Mouse (Mus musculus) layer of hippocampus, postnatal 14 days (tissue): Measurements from ENCODE around the gene Ankrd63. TPM values are rescaled to one million over a fixed set of nuclear protein-coding genes. Genes with fewer than 3 reads are reported as not detected.
A peak's percentile ranks its signal among the peaks of the same experiment; 100 is the strongest.

ENCODE experiments used
- DNase-seq, 2 experiments: peaks; one replicate each; pipeline ENCODE4 v3.0.0; 2021 to 2022; ENCODE audit warnings: low spot score in 2 of 2, mixed read lengths in 1 of 2
- total RNA-seq, 2 experiments: library from RNA; stranded (reverse); gene quantifications; 2 replicates each; pipeline ENCODE4 v1.2.3; 2021

Ankrd63 gene
- total RNA-seq, 2 experiments from 2014 or later: 9.4 to 10.0 TPM

DNA sequence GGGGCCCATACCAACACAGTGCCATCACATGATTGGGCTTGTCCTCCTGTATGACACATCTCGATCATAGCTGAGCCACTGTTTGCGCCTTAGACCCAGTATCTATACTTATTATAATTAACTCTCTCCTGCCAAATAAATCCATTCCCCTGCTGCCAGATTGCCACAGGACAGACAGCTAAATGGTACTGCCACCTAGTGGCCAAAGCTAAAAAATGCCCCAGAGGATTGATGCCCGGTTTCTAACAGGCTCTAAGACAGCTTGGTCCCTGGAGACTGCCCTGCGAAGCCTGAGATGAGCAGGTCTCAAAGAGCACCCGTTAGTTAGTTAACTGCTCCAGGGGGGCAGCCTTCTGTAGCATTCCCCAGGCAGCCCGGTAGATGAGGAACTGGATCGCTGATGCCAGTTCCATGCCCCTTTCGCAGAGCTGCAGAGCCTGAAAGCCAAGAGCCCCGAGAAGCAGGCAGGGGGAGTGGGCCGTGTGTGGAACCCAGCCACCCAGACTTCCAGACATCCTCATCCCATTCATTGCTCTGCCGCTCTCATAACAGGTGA lies 8.0 kb downstream of the Ankrd63 start:
- DNase-seq: peak; percentile 65 to 83

DNA sequence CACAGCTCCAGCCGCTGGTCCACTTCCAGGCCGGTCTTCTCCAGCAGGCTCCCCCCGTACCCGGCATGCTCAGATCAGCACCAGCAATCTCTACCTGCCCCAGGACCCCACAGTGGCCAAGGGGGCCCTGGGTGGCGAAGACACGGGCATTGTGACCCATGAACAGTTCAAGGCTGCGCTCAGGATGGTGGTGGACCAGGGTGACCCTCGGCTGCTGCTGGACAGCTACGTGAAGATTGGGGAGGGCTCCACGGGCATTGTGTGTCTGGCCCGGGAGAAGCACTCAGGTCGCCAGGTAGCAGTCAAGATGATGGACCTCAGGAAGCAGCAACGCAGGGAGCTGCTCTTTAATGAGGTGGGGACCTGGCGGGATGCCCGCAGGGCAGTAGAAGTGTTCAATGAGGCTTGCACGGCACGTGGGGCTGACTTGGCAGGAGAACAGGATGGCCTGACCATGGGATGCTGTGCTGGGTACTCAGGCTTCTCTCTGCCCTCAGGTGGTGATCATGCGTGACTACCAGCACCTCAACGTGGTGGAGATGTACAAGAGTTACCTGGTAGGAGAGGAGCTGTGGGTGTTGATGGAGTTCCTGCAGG lies 10.3 kb downstream of the Ankrd63 start:
- DNase-seq: no peak

DNA sequence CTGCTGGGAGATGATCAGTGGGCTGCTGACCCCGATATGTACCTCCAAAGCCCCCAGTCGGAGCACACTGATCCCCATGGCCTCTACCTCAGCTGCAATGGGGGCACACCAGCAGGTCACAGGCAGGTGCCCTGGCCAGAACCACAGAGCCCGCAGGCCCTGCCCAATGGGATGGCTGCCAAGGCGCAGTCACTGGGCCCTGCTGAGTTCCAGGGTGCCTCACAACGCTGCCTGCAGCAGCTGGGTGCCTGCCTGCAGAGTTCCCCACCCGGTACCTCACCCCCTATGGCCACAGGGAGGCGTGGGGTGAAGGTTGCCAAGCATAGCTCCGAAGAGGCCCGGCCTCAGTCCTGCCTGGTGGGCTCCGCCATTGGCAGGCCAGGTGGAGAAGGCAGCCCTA lies 13.9 kb downstream of the Ankrd63 start:
- DNase-seq: no peak

DNA sequence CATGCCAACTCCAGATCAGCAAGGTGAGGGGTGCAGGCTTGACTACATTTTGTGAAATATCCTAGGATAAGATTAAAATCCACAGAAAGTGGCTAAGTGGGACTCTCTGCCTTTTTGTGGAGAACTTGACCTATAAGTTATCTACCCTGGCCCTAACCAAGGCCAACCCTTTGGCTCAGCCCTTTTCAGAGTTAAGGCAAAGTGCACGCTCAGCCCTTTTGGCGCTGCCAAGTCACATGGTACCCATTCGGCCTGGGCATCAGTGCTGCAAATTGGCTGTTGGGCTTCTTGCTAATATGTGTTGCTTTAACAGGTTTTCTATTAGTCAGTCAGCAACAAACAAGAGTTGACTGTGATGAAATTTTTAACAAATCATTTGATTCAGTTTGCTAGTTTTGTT lies 16.0 kb downstream of the Ankrd63 start:
- no peak for DNase-seq

- no peak for DNase-seq
These were observed 17.1 kb downstream of the Ankrd63 start for GRCm38 (mm10) chr2:118686693-118687092.

DNA sequence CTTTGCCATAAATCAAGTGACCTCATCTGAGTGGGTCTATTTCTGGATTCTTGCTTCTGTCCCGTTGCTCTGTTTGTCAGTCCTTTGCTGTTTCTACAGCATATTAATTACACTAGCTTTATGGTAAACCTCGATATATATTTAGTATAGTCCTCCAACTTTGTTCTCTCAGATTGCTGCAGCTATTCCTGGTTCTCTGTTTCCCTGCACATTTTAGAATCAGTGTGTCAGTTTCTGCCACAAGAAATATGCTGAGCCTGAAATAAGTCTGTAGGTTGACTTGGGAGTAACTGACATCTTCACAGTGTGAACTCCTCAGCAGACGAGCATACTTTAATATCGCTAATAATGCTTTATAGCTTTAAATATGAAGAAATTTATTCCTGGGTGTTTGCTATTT lies 18.7 kb downstream of the Ankrd63 start:
- DNase-seq: no peak

- no peak for DNase-seq
These were observed 21.1 kb downstream of the Ankrd63 start for GRCm38 (mm10) chr2:118682544-118683260.

DNA sequence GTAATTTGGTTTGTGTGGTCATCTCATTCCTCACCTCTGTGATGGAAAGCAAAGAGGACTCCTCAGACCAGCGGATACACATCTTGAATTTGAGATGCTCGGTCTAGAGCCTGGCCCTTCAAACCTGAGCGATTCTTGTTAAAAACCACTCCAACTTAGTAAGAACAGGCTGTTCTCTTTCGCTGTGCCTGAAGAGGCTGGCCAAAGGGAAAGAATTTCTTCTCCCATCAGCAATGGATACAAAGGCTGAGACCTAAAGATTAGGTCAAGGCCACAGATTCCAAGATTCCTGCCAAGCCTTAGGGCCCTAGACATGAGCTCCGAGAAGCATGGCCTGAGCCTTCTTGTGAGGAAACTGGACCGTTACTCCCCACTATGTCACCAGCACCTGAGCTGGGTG lies 22.8 kb downstream of the Ankrd63 start:
- DNase-seq: no peak

- DNase-seq: no peak
These were observed 24.2 kb downstream of the Ankrd63 start for GRCm38 (mm10) chr2:118679577-118679976.

DNA sequence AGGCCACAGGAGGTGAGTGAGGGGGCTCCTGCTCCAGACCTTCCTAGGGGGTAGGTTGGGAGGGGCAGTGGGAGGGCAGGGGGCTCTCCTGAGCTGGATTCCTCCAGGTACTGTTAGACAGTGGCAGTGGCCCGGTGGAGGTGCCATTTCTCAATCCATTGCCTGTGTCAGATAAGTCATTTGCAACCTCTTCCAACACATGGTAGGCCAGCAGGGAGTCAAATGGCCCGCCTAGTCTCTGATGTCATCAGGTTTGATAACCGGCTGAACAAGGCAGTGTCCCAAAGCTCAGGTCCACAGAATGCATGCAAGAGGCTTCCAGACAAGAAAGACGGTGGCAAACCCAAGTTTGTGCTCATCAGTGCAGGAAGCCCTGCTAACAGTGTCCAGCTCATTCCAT lies 25.9 kb downstream of the Ankrd63 start:
- no peak for DNase-seq

GRCm38 (mm10) chr2:118676839-118677741 lies 26.7 kb downstream of the Ankrd63 start:
- DNase-seq: no peak

- no peak for DNase-seq
These were observed 29.3 kb downstream of the Ankrd63 start for GRCm38 (mm10) chr2:118674500-118674899.

GRCm38 (mm10) chr2:118673686-118674465 lies 29.9 kb downstream of the Ankrd63 start:
- DNase-seq: no peak

GRCm38 (mm10) chr2:118671728-118672127 lies 32.0 kb downstream of the Ankrd63 start:
- DNase-seq: no peak

DNA sequence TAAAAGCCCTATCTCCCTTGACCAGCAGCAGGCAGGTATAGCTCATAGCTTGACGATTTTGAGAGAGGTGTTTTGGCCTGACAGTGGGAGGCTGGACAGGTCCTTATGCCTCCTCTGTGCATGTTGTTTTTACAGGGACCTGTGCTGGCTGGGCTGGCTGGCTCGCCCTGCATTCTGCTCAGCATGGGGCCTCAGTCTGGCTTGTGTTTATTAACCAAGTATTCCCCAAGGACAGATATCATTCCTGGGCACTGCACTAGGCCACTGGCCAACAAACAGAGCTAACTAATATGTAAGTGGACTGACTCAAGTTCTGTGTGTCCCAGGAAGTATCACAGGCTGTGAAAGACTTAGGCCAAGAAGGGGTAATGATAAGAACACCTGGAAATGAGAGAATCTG lies 34.0 kb downstream of the Ankrd63 start:
- no peak for DNase-seq

DNA sequence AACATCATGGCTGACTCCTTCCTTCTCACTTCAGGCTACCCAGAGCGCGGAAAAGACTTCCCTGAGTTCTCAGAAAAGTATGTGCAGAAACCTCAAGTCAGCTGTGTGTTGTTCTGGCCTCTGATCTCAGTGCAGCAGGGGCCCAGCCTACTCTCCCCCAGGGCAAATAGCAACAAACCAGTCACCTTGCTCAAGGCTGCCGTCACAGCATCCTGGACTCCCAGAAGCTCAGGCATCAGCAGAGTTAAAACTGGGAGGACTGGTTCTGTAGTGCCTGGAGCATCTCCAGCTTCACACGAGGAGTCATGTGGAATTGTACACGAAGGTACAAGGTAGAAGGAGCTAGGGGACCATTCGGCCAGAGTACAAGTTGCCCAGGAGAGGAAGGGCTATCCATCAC lies 34.5 kb downstream of the Ankrd63 start:
- DNase-seq: no peak

GRCm38 (mm10) chr2:118667181-118667580 lies 36.6 kb downstream of the Ankrd63 start:
- DNase-seq: no peak

DNA sequence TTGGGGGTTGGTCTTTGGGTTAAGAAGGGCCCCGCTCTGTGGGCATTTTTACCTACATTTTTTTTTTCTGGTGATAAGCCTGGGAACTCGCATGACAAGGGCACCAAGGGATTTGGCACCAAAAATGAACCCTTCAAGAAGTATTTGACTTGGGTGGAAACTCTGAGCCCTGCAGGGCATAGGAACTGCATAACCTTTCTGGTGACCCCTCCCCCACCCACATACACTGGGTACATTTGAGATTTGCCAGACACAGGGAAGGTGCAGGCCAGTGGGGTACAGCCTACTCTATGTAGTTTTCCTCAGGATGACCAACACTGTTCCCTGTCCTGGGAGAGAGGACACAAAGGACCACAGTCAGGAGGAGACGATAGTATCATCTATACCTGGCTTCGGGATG lies 38.1 kb downstream of the Ankrd63 start:
- DNase-seq: no peak

GRCm38 (mm10) chr2:118664975-118665516 lies 38.7 kb downstream of the Ankrd63 start:
- DNase-seq: no peak
